Mouse (Mus musculus) lung, embryonic 14.5 days (tissue): ENCODE measurements around the gene Palm3. TPM values are rescaled to one million over a fixed set of nuclear protein-coding genes. Genes with fewer than 3 reads are reported as not detected.
"Not testable (repeated sequence)": the region's sequence is repeated elsewhere in the genome, so short reads cannot be mapped to it uniquely, and the experiment has no call there.

Experiments used
- ATAC-seq: fragments of 200-750 bp; cut with Nextera tagmentation; 2 replicates; pipeline ENCODE4 v1.8.0; 2017; ENCODE audit warnings: mild to moderate bottlenecking, moderate TSS enrichment, moderate library complexity; ENCODE audit not compliant: insufficient read depth
- DNase-seq: peaks from one replicate; pipeline ENCODE4 v3.0.0-alpha.2; 2015
- H3K27ac ChIP-seq: fragments of 300-500 bp; sonication (generic); 2 replicates; pipeline ENCODE4 v1.5.1; 2014; ENCODE audit warnings: low read depth, mild to moderate bottlenecking, moderate library complexity
- H3K27me3 ChIP-seq: fragments of 300-500 bp; sonication (generic); 2 replicates; pipeline ENCODE4 v1.6.1; 2014; ENCODE audit warnings: low read length, control low read depth; ENCODE audit not compliant: insufficient read depth
- H3K36me3 ChIP-seq: fragments of 300-500 bp; sonication (generic); 2 replicates; pipeline ENCODE4 v1.6.1; 2014; ENCODE audit warnings: control low read depth; ENCODE audit not compliant: insufficient read depth
- H3K4me1 ChIP-seq: fragments of 300-500 bp; sonication (generic); 2 replicates; pipeline ENCODE4 v1.6.1; 2014; ENCODE audit warnings: antibody characterized with exemption, control low read depth; ENCODE audit not compliant: insufficient read depth
- H3K4me2 ChIP-seq: fragments of 300-500 bp; sonication (generic); 2 replicates; pipeline ENCODE4 v1.6.1; 2014; ENCODE audit warnings: mild to moderate bottlenecking
- H3K4me3 ChIP-seq: fragments of 300-500 bp; sonication (generic); 2 replicates; pipeline ENCODE4 v1.5.1; 2014; ENCODE audit warnings: low read depth, low read length
- H3K9ac ChIP-seq: fragments of 300-500 bp; sonication (generic); 2 replicates; pipeline ENCODE4 v1.6.1; 2014
- H3K9me3 ChIP-seq: fragments of 300-500 bp; sonication (generic); 2 replicates; pipeline ENCODE4 v1.6.1; 2016; ENCODE audit warnings: low read depth, low read length, control low read depth
- CTCF ChIP-seq: IDR thresholded peaks from 2 replicates; pipeline ENCODE4 v1.5.1; 2016; ENCODE audit warnings: antibody characterized with exemption, low read depth
- WGBS: fragments of 180-500 bp; shearing (Covaris S2); extraction: QIAGEN DNeasy Blood & Tissue Kit; methylation state at CpG from one replicate; pipeline ENCODE4 v1.1.7; 2014; 5-methylcytosine and 5-hydroxymethylcytosine counted together
- polyA plus RNA-seq: library from polyadenylated mRNA; unstranded; fragments of >200 nt; fragmentation: Nextera tagmentation; extraction: Ambion mirVana; gene quantifications from 2 replicates; pipeline ENCODE4 v1.2.1, GENCODE M21; 2014

Gene Palm3
- polyA plus RNA-seq, 1 experiment from 2014 or later, result 2.9 TPM

DNA sequence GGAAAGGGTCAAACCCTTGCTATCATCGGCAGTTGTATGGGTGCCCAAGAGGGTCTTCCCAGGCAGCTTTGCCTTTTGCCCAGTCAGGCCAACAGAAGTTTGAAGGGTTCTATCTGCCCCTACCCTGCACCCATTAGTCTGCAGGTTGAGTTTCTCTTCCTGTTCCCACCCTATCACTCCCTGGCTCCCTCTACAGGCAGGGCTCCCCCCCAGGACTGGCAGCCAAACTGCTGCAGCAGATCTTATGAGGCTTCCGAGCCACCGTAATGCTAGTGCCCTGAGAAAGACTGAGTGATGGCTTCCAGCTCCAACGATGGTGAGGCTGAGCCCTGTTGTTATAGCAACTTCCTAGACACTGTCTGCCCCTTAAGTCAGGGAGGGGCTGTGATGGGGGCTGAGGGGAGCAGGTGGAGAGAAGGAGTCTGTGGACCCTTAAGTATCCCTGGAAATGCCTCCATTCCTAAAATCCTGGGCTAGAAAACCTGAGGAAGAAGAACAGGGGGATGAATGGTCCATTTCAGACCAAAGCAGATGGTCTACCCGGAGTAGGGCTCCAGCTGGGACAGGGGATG, 44.4 kb upstream of the Palm3 start:
- Histone ChIP-seq H3K4me3 (no peak overlapping the region), H3K4me1 (peaks cover 9% of the 10 kb centered on the region; the same call in 1 of the 2 replicates), H3K27ac (no peak overlapping the region), H3K27me3 (no peaks in the 10 kb centered on the region), H3K4me2 (no peak overlapping the region), H3K36me3 (peaks cover 32% of the 10 kb centered on the region), H3K9ac (no peak overlapping the region), H3K9me3 (no peaks in the 10 kb centered on the region)
- DNase-seq (no peak), ATAC-seq (no peak)
- TF ChIP-seq CTCF, result peak; percentile 14; the same call in 1 of the 2 replicates
- WGBS, result 84% methylated on average over 5 of the region's 5 CpGs

DNA sequence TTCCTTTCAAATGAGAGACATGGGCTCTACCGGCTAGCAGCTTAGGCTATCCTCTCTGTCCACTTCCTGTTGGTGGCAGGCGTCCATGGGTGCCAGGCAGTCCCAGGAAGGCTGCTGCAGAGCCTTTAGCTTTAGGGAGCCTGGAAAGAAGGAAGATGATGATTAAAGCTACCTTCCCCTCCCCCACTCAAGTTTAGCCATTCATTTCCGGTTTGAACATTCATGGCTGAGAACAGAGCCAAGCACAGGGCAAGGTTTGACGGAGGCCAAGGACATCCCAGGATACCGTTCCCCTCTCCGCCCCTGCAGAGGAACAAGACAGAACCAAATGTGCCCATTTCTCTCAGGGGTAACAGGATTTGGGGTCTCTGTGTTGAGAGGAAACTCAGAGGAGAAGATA, 43.6 kb upstream of the Palm3 start:
- peaks cover 40% of the 10 kb centered on the region for H3K36me3 ChIP-seq
- 0 out of 2 replicates have a peak overlapping the region, but pooled peaks have one; percentile 18 for H3K4me2 ChIP-seq
- ATAC-seq, result no peak
- peaks cover 9% of the 10 kb centered on the region; the same call in 1 of the 2 replicates for H3K4me1 ChIP-seq
- no peak overlapping the region for H3K27ac ChIP-seq
- TF ChIP-seq CTCF, result no peak
- no peak overlapping the region for H3K4me3 ChIP-seq
- no peaks in the 10 kb centered on the region for H3K27me3 ChIP-seq
- H3K9me3 ChIP-seq, result no peaks in the 10 kb centered on the region
- peak; percentile 41 for DNase-seq
- 49% methylated on average over 6 of the region's 6 CpGs for WGBS
- 0 out of 2 replicates have a peak overlapping the region, but pooled peaks have one; percentile 23 for H3K9ac ChIP-seq

DNA sequence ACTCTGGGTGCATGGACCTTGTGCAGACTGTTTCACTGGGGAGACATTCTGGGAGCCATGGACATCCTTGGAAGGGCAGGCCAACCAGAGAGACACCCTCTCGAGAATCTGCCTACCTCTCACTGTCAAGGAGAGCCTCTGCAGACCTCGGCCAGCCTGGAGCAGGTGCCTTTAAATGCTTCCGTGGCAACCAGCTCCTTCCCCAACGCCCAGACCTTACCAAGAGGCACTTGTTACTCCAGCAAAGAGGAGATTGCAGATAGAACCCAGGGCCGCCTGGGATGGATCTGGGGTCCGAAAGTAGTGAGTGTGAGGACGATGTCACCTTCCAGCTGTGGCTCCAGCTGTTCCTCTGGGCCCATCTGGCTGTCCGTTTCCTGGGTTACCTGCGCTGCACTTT, 43.1 kb upstream of the Palm3 start:
- DNase-seq, result no peak
- no peak for ATAC-seq
- 69% methylated on average over 9 of the region's 9 CpGs for WGBS
- H3K4me2 ChIP-seq, result no peak overlapping the region
- H3K27me3 ChIP-seq, result no peaks in the 10 kb centered on the region
- H3K36me3 ChIP-seq, result peaks cover 45% of the 10 kb centered on the region
- H3K9ac ChIP-seq, result peak overlapping the region; percentile 23; the same call in 1 of the 2 replicates
- H3K4me3 ChIP-seq, result no peak overlapping the region
- peaks cover 9% of the 10 kb centered on the region; the same call in 1 of the 2 replicates for H3K4me1 ChIP-seq
- H3K9me3 ChIP-seq, result no peaks in the 10 kb centered on the region
- H3K27ac ChIP-seq, result no peak overlapping the region
- TF ChIP-seq CTCF, result no peak

DNA sequence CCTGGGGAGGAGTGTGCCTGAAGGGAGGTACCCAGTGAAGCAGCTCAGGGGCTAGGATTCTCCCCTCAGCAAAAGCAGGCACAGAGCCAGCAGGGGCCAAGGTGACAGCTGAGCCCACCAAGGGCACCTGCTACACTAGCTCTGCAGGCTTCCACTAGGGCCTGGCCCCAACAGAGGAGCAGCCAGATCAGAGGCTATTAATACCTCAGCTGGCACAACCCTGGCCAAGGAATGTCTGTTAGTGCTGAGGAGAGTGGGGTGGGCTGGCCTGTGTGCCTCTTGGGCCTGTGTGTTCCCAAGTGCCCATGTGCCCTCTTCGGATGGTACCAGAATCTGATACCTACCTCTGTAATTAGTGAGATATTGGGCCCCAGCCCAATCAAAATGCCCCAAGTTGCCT, 41.0 kb upstream of the Palm3 start:
- Histone ChIP-seq H3K27me3 (no peaks in the 10 kb centered on the region), H3K4me3 (no peak overlapping the region), H3K4me2 (no peak overlapping the region), H3K27ac (no peak overlapping the region), H3K36me3 (peaks cover 64% of the 10 kb centered on the region), H3K9me3 (no peaks in the 10 kb centered on the region), H3K9ac (no peak overlapping the region), H3K4me1 (peaks cover 9% of the 10 kb centered on the region; the same call in 1 of the 2 replicates)
- WGBS, result 82% methylated on average over 1 of the region's 1 CpGs
- DNase-seq, result no peak
- no peak for TF ChIP-seq CTCF
- no peak; the same call in 1 of the 2 replicates for ATAC-seq

DNA sequence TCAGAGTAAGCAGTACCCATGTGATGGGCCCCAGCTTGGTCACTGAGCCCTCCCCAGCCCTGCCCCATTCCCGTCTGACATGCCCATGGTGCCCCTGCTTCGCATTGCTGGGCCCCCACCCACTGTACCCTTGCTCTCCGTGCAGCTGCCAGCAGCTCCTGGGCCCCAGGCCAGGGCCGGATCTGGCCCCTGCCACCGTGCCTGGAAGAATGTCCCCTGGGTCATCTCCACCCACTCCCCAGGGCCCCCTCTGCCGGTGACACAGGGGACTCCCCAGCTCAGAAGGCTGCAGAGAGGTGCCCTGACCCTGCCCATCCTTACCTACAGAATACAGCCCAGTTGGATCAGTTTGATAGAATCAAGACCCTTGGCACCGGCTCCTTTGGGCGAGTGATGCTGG, 40.4 kb upstream of the Palm3 start:
- no peak overlapping the region for H3K4me3 ChIP-seq
- ATAC-seq, result no peak
- no peak for TF ChIP-seq CTCF
- H3K4me2 ChIP-seq, result no peak overlapping the region
- H3K27me3 ChIP-seq, result no peaks in the 10 kb centered on the region
- peaks cover 68% of the 10 kb centered on the region for H3K36me3 ChIP-seq
- DNase-seq, result no peak
- no peak overlapping the region for H3K27ac ChIP-seq
- 81% methylated on average over 8 of the region's 8 CpGs for WGBS
- no peaks in the 10 kb centered on the region for H3K9me3 ChIP-seq
- no peak overlapping the region for H3K9ac ChIP-seq
- H3K4me1 ChIP-seq, result peaks cover 9% of the 10 kb centered on the region; the same call in 1 of the 2 replicates

DNA sequence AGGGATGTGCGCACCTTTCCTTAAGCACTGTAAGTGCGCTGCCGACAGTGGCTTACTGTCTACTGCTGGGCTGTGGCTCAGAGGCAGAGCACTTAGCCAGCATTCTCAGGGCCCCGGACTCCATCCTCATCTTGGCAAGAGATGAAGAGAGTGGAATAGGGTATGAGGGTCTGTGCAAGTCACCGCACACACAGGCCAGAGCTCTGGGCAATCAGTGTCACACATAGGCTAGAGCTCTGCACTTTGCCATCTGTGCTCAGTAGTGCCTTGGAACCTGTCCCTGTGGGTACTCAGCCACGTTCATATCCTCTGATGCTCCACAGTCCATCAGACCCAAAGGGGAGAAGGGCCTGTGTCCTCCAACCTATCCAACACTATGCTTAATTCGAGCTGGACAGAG, 39.7 kb upstream of the Palm3 start:
- Histone ChIP-seq H3K4me1 (peaks cover 9% of the 10 kb centered on the region; the same call in 1 of the 2 replicates), H3K27ac (no peak overlapping the region), H3K4me3 (no peak overlapping the region), H3K27me3 (no peaks in the 10 kb centered on the region), H3K9ac (no peak overlapping the region), H3K9me3 (no peaks in the 10 kb centered on the region), H3K4me2 (no peak overlapping the region), H3K36me3 (peaks cover 75% of the 10 kb centered on the region)
- ATAC-seq (no peak), DNase-seq (no peak)
- TF ChIP-seq CTCF, result no peak
- 95% methylated on average over 7 of the region's 7 CpGs for WGBS

DNA sequence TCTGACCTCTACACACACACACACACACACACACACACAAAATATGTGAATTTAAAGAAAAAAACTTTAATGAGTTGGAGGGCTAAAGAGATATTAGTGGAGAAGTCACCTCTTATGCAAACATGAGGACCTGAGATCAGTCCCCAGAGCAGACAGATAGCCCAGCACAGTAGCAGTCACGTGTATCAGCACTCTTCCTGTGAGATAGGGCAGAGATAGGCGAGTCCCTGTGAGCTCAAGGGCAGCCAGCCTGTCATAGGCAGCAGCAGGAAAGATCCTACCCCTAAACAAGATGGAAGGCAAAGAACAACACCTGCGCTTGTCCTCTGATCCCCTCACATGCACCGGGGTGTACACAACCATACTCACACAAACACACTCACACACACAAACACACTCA, 38.8 kb upstream of the Palm3 start:
- H3K4me1 ChIP-seq, result peaks cover 5% of the 10 kb centered on the region; the same call in 1 of the 2 replicates
- peaks cover 84% of the 10 kb centered on the region for H3K36me3 ChIP-seq
- no peak overlapping the region for H3K4me2 ChIP-seq
- TF ChIP-seq CTCF, result no peak
- H3K9me3 ChIP-seq, result no peaks in the 10 kb centered on the region
- WGBS, result 70% methylated on average over 4 of the region's 4 CpGs
- DNase-seq, result no peak
- ATAC-seq, result no peak
- H3K4me3 ChIP-seq, result no peak overlapping the region
- H3K27ac ChIP-seq, result no peak overlapping the region
- no peaks in the 10 kb centered on the region for H3K27me3 ChIP-seq
- H3K9ac ChIP-seq, result no peak overlapping the region

- H3K4me1 ChIP-seq, H3K27ac ChIP-seq, H3K27me3 ChIP-seq, ATAC-seq, H3K4me2 ChIP-seq, H3K9me3 ChIP-seq, DNase-seq, H3K4me3 ChIP-seq, H3K9ac ChIP-seq: not testable (repeated sequence)
- WGBS, result 92% methylated on average over 2 of the region's 2 CpGs
- peaks cover 88% of the 10 kb centered on the region for H3K36me3 ChIP-seq
- 0 out of 2 replicates have a peak, but pooled peaks have one; percentile 15 for TF ChIP-seq CTCF
Observed at GRCm38 (mm10) chr8:83983222-83983621, 38.0 kb upstream of the Palm3 start.
